Mouse (Mus musculus): Measurements from ENCODE around the gene Tmem35b. TPM values are rescaled to one million over a fixed set of nuclear protein-coding genes. Genes with fewer than 3 reads are reported as not detected.
A peak's percentile ranks its signal among the peaks of the same experiment; 100 is the strongest.

Gene Tmem35b
- total RNA-seq, 2 experiments from 2014 or later: 3.3 to 4.9 TPM

GRCm38 (mm10) chr4:127167731-127168130 lies 44.2 kb downstream of the Tmem35b start:
- no peak for DNase-seq (ENCODE audit: extremely low spot score in 1 of 2, low spot score in 1 of 2)

DNA sequence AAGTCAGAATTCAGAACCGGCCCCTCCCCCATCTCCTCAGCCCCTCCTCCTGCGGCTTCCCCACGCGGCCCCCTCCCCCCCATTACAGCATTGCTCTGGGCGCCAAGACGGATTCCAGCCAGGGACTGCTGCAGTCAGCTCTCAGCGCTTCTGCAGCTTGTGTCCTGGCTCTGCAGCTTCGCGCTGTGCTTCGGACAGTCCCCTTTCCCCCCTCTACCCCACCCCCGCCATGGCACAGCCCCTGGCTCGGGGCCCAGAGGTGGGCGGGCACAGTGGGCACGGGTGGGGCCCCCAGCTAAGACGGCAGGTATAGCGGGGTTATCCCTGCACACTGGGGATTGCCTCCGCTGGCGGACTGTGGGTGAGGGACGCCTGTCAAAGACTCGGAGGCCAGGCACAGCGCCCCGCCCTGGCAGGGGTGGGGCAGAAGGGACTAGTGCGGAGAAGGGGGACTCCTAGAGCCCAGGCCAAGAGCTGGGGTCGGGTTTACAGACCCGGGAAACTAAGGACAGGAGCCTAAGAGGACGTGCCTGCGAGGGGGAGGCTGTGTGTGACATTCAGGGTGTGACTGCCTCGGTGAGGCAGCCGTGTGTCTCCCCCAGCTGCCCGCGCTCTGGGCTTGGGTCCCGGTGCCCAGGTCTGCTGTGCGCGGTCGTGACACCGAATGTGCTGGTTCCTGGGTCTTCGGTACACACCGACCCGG lies 44.9 kb downstream of the Tmem35b start:
- peak in 1 of 2 experiments; percentile 49 for DNase-seq (ENCODE audit: extremely low spot score in 1 of 2, low spot score in 1 of 2)

DNA sequence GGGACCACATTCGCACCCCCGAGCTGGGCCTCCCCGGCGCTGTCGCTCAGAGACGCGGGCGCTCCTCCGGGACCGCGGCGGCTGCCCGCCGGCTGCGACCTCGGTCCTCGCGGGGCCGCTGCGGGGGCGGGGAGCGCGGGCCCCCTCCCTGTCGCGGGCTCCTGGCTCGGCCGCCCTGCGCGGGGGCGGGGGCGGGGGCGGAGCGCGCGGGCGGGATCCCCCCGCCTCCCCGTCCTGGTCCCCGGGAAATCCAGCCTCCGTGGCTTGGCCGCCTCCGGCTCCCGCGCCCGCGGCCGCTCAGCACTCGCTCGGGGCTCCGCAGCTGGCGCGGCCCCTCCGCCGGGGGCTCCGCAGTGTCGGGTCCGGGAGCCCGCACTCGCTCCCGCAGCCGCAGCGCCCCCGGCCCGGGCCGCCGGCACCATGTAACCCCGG lies 45.4 kb downstream of the Tmem35b start, which contains the start of gene Dlgap3:
Dlgap3 (plus strand) TSS at position 291 of the 432 bp plus-strand sequence.
- peak in 1 of 2 experiments; percentile 52 for DNase-seq (ENCODE audit: extremely low spot score in 1 of 2, low spot score in 1 of 2)

GRCm38 (mm10) chr4:127169346-127170221 lies 46.1 kb downstream of the Tmem35b start:
- no peak for DNase-seq (ENCODE audit: extremely low spot score in 1 of 2, low spot score in 1 of 2)

DNA sequence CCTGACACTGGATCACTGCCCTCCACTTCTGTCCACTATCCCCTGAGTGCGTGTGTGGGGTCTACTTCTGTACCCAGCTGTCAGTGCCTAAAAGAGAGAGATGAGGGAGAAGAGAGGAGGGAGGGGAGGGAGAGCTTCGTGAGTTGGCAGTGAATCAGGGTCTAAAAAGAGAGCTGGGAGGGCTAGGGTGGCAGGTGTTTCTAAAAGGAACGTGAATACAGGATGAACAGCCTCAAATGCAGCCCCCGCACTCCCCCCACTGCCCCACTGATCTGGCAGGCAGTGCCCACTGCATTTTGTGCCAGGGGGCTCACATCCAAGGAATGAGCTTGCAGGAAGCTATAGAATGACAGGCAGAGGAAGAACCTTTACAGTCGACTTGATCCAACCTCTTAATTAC lies 47.4 kb downstream of the Tmem35b start:
- DNase-seq (ENCODE audit: extremely low spot score in 1 of 2, low spot score in 1 of 2): no peak

GRCm38 (mm10) chr4:127171341-127171905 lies 47.9 kb downstream of the Tmem35b start:
- DNase-seq (ENCODE audit: extremely low spot score in 1 of 2, low spot score in 1 of 2): no peak

DNA sequence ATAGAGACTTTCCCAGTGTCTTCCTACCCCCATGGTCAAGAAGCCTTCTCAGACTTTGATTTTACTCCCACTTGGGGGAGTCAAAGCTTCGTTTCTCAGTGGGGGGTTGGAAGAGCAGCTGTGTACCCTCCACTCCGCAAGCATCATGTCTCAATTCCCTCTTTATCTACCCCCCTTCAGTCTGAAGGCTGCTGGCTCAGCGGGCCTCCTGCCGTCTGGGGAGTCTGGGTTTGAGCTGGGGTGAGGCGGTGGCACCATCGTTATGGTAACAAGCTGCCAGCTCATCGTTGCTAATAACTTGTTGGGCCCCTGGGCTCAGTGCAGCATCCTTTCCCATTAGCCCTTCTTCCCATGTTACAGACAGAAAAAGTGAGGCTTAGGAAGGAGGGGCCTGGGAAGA lies 48.6 kb downstream of the Tmem35b start:
- no peak for DNase-seq (ENCODE audit: extremely low spot score in 1 of 2, low spot score in 1 of 2)

DNA sequence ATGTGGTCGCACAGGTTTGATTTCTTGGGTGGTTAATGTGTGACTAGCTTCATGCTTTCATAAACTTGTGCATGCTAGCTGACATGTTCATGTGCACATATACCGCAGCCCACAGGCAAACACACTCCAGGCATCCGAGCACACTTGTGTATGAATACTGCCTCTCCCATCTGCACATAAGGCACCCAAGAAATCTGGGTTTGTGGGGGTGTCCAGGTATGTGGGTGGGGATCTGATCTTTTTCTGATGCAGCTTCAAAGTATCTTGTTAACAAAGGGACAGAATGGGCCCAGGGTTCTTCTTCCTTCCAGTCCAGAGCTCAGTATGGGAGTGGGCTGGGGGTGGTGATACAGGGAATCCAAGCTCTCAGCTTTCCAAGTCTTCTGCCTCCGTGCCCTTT lies 49.1 kb downstream of the Tmem35b start:
- no peak for DNase-seq (ENCODE audit: extremely low spot score in 1 of 2, low spot score in 1 of 2)

- peak in 1 of 2 experiments; percentile 50 for DNase-seq (ENCODE audit: extremely low spot score in 1 of 2, low spot score in 1 of 2)
Measured at GRCm38 (mm10) chr4:127173461-127173860, 50.0 kb downstream of the Tmem35b start.

DNA sequence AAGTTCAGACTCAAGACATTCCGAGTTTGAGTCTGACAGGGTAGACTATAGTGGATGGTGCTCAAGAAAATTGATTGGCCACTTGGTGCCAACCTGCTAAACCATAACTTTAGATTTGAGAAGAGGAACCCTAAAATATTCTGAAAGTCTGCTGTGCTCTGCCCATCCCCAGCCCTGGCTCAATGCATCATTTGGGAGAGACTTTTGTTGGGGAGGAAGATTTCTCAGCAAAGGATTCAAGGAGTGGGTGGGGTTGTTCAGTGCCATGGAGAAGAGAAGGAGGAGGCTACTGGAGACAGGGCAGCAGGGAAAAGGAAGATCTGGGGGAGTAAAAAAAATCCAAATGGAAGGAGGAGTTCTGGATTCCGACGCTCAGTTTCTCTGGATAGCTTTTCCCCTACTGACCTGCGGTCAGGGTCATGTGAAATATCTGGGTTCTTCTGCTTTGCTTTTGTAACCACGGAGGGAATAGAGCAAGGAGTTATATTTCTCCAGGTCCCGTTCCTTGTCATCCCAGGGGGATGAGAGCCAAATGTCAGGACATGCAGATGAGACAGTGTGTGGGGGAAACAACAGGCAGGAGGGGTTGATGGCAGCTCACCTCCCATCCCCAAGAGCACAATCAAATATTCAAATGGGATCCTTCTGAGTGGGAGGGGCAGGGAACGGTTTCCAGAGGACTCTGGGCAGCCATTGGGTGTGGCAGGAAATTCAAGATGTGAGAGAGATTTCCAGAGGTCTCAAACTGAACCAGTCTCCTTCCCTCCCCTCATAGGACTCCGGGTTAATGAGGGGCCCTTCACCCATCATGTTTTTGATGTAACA lies 50.8 kb downstream of the Tmem35b start:
- no peak for DNase-seq (ENCODE audit: extremely low spot score in 1 of 2, low spot score in 1 of 2)

DNA sequence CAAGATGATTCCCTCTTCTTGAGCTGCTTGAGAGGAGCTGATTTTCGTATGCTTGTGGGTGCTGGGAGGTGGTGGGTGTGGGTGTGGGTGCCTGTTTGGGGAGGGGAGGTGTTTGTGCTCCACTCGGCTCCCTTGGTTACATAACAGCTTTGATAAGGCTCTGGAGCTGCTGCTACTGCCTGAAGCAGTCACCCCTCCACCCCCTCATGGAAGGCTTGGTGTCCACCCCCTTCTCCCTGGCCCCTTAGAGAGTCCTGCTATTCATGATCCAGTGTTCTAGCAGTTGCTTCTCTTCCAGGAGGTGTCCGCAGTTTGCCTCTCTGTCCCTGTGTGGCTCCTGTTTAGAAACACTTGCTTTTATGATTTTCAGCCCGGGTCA lies 51.4 kb downstream of the Tmem35b start:
- DNase-seq (ENCODE audit: extremely low spot score in 1 of 2, low spot score in 1 of 2): no peak

DNA sequence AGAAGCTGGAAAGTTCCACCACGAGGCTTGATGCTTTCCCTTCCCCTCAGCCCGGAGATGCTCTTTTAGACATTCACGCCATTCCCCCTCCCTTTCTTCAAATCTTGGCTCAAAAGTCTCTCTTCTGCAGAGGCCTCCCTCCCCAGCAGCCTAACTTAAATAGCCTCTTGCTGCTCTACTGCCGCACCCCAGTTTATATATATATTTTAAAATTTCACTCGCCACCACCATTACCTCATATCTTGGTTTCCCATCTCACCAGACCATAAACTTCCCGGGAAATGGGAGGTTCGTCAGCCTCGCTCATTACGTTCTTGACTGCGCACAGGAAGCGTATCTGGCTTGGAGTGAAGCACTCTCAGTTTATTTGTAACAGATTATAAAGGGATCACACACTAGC lies 54.5 kb downstream of the Tmem35b start:
- DNase-seq (ENCODE audit: extremely low spot score in 1 of 2, low spot score in 1 of 2): no peak

DNA sequence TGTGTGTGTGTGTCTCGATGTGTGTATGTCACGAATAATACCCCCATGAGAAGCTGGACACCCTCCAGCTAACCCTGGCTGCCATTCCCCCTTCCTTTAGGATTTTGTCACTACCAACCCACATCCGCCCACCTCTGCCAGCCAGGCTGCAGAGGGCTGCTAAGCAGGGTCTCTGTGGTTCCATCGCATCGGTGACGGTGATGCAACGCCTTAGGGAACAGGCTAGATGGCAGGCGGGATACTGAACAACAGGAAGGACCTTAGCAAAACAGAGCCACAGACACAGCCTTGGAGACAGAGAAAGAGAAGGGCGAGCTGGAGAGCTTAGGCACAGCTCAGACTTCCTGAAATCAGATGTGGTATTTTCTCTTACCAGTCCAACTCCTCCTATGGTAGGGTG lies 55.2 kb downstream of the Tmem35b start:
- no peak for DNase-seq (ENCODE audit: extremely low spot score in 1 of 2, low spot score in 1 of 2)

Other genes with a start within 250 kb of the Tmem35b start
- 10 to 100 TPM; 44.1 to 45.5 TPM for gene Zmym4, start 155.6 kb upstream of the Tmem35b start, total RNA-seq (2021)
- gene Sfpq, start 102.4 kb upstream of the Tmem35b start, total RNA-seq (2021): 100 to 1,000 TPM; 235 to 287 TPM
- gene Zmym1, start 62.5 kb upstream of the Tmem35b start, total RNA-seq (2021): 10 to 100 TPM; 12.5 to 13.4 TPM
- gene Zmym6, start 46.3 kb upstream of the Tmem35b start, total RNA-seq (2021): 10 to 100 TPM; 29.8 to 44.2 TPM
- 100 to 1,000 TPM; 286 to 291 TPM for gene Dlgap3, start 45.5 kb downstream of the Tmem35b start, total RNA-seq (2021)
- 10 to 100 TPM; 46.7 to 51.6 TPM for gene Smim12, start 120.1 kb downstream of the Tmem35b start, total RNA-seq (2021)
- 1 to 10 TPM; 3.1 to 3.9 TPM for gene Gja4, start 190.3 kb downstream of the Tmem35b start, total RNA-seq (2021)
- under 1 TPM; 0.37 to 0.59 TPM for gene Gjb3, start 207.2 kb downstream of the Tmem35b start, total RNA-seq (2021)
- gene Gjb4, start 230.4 kb downstream of the Tmem35b start, total RNA-seq (2021): not detected
- not detected for gene Gjb5, start 234.5 kb downstream of the Tmem35b start, total RNA-seq (2021)

Measured in layer of hippocampus, postnatal 25 days (tissue).